Mouse (Mus musculus): ENCODE measurements at regions not wholly inside any gene's neighbourhood (a gene's known extent, or its start where the extent isn't known, plus 50 kb on each side); places are given as distances from the start of the nearest gene placed in this dataset.

DNA sequence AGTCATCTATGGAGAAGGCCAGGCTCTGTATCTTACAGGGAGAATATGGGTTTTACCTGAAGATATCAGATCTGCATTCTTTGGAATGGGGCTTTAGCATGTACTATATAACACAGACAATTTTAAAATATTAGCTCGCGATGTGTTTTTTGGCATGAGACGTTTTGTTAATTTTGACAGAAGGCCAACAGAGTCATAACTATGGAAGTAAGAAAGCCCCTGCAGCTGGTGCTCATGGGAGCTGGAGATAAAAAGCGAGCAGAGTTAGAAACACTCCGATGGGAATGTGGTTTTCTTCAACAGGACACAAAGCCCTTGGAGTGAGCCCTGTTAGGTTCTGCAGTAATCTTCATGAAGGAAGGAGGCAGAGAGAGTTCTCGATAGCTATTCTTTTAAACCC, 176.6 kb downstream of the Rps12 start:
- no peak for DNase-seq (ENCODE audit: low spot score)

DNA sequence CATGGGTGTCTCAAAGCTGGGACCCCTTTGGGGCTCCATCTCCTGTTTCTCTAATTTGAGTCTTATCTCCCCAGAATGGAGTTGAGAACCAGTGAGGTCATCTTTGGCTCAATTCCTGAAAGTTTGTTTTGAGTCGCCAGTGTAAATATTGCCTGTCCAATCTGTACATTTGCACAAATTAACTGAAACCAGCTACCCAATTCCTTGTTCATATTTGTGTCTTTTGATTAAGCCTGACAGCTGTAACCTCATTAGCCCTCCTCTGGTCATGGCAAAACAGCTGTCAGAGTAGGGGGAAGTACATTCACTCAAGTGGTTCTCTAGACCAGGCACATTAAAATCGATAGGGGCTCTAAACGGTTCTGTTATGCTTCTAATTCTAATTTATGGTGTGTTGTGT, 177.0 kb downstream of the Rps12 start:
- no peak for DNase-seq (ENCODE audit: low spot score)

DNA sequence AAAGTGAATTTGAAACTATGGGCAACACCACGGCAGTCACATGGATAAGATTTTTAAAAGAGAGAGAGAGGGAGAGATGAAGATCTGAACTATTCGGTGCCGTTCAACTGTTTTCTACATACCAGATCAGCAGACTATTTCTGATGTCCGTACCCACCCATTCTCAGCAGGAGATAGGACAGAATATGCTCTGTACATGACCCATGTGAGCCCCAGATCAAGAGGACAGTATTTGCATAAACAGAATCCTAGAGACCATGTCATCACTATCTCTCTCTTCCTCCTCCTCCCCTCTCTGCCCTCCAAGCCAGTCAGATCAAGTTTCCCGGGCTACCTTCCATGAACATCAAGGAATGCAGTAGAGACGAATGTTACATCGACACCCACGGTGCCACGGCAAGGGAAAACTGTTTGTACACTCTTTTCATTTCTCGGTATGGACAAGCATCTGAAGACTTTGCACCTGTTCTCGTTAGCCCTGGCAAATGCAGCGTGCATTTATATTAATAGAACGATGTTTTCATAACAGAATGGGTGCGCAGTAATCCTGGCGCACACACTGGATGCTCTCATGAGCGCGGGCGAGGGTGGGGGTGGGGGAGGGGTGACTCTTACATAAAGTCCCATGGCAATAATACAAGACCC, 177.7 kb downstream of the Rps12 start:
- no peak for DNase-seq (ENCODE audit: low spot score)

DNA sequence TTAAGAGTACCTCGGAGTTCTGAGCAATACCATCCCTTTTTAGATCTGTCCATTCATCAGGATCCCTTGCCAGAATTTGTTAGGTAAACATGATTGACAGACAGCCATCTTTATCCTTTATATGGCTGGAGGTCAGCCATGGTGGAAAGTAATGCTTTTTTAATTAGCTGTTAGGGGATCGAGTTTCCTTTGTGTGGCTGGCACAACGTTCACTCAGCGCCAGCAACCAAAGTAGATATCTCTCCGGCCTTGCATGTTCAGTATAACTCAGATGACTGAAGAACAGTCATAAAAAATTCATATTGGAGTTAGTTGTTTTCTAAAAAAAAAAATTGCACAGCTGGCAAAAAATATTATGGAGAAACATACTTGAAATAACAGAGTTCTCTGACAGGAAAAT, 186.4 kb downstream of the Rps12 start:
- no peak for DNase-seq (ENCODE audit: low spot score)

DNA sequence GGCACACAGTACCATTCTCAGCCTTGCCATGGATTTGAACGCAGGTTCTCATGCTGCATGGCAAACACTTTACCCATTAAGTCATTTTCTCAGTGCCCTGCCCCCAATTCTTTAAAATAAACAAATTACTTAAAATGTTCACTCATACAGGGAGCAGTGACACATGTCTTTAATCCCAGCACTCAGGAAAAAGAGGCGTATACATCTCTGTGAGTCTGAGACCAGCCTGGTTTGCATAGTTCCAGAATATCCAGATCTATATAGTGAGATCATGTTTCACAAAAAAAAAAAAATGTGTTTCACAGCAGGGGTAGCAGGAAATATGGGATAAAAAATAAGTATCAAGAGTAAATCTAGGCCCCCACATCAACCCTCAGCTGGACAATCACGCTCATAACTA, 191.5 kb downstream of the Rps12 start:
- no peak for DNase-seq (ENCODE audit: low spot score)

DNA sequence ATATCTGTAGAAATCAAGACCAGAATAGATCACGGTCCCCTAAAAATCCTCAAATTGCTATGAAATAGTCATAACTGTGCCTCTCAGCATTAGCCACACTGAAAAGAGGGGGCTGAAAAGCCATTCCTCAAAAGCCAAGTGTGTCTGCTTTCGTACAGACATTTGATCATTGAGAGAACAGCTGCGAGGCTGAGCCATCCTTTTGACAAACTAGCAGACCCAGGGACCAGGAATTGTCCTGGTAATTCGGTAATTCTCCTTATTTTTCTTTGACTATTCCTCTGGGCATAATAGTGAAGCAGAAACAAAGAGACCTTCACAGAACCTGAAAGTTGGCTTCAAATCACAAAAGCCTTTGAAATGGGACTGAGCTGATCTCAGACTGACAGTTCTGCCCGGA, 206.8 kb downstream of the Rps12 start:
- DNase-seq (ENCODE audit: low spot score) = no peak

DNA sequence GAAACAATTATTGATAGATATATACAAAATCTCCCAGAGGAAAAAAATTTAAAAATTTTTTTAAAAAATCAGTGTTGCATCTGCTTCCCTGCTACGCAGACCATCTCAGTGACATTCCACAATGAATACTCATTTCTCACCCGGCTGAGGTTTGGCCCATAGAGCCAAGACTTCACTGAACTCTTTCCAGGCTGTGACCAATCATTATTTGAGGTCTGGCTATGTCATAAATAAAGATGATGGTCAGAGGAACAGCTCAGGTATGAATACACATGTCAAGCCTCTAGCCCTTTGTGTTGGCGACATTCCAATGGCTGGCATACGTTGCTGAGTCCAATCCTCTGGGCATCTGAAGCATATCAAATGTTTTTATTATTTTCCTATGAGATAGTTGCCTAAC, 216.1 kb downstream of the Rps12 start:
- no peak for DNase-seq (ENCODE audit: low spot score)

DNA sequence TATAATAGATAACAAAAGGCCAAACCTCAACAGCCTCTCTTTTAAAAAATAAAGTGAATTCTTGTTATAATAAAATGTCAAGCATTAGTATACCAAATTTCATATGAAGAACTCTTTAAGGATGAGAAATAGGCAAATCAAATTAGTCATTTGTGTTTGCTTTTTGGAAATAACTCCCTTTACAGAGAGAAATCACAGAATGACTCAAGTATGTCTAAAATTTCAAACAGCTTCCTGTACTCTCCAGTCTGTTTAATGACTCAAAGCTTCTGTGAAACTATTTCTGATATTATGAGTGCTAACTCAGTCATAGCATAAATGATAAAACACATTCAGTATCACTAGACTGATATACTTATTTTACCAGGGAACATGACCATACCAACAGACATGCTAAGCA, 217.7 kb downstream of the Rps12 start:
- DNase-seq (ENCODE audit: low spot score) = no peak

DNA sequence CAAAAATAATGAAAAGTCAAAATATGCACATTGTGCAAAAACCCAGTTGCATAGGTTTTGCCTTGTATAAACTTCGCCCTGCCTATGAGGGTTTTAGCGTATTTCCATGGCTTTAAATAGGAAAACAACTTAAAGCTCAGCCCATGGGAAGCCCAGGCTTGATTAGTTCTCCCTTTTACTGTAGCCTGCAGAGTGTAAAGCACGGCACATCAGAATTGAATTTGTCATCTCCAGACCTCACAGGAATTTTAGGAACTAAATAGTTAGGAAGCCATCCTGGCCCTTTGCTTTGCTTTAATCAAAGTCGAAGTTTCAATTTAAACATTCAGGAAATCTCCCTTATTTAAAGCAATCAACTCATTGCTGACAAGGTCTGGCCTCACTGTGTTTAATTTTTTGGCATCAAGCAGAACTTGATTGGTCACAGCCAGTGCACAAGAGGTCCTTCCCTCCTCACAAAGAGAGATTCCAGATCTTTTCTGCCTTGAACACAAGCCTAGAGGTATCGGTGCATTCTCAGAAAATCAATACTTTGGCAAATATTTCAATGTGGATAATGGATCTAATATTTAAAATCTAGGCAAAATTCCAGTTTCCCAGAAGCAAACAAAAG, 211.8 kb upstream of the Eya4 start:
- no peak for DNase-seq (ENCODE audit: low spot score)

DNA sequence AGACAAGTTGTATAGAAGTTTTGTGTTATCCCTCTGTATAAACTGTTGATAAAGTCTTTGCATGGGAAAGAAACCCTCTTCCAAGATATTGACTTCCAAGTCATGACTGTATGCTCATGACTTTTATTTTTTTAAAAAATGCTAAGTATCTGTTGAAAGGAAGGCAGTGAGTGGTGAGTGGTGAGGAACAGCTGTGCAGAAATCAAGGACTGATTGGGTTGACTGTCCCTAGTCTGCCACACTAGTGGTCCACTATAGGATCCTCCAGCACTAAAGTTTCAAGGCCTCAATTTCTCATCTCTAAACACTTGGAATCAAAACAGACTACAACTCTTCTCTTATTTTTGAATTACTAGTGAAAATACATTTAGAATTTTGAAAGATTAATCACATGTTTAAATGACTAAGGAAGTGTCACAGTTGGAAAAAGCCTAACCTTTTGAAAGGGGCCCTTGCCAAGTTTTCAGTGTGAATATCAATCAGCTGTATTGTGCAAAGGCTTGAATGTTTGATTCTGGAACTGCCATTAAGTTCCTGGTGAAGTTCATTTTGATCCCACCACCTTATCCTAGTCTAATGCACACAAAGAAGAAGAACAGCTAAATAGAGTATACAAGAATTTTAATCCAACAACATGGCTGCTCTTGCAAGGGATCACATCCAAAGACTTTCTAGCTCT, 209.5 kb upstream of the Eya4 start:
- no peak for DNase-seq (ENCODE audit: low spot score)

DNA sequence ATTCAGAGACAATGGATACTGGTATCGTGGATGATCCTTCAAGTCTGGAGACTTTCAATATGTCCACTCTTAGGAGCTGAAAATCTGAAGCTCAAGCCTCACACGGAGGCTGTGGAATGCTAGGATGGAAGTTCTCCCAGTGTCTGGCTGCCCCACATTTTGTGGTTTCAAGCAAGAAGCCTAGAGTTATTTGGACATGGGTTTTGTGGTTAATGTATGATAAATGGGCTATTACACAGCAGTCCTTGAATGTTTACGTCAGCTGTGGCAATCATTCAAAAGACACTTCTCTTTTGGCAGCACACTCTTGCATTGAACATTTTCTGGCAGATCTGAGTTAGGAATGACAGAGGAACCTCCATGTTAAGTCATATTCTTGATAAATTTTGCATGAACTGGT, 207.2 kb upstream of the Eya4 start:
- DNase-seq (ENCODE audit: low spot score) = no peak

DNA sequence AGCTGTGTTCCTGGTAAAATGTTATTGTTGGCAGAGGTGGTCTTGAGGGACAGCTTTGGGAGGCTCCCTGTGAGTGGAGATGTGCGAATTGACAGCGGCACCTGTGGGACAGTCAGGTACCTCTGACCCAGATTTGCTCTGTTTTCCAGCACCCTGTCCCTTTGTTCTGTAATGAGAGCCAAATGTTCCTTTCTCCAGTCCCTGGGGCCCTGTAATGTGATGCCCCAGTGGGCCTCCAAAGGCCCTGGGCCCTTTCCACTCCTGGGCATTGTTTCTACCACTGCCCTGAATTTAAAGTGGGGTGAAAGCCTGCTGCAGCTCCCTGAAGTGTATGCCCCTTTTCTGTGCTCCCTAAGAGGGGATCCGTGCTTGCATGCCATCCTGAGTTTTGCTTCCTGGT, 198.6 kb upstream of the Eya4 start:
- DNase-seq (ENCODE audit: low spot score) = no peak

DNA sequence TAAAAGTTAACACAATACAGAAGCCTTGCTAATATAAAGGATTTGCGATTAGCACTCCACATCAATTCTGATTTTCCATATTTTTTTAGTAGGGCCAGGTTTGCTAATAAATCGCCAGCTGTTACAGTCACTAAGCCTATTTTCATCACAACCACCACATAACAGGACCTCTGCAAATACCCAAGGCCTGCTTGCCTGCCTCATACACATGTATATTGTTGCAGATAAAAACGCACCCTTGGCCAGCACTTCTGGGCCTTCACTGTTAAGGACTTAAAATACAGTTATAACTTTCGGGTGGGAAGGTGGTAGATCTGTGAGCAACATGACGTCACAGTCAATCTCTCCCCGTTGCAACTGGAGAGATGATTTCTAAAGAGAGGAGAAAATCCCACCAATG, 197.7 kb upstream of the Eya4 start:
- DNase-seq (ENCODE audit: low spot score) = no peak

DNA sequence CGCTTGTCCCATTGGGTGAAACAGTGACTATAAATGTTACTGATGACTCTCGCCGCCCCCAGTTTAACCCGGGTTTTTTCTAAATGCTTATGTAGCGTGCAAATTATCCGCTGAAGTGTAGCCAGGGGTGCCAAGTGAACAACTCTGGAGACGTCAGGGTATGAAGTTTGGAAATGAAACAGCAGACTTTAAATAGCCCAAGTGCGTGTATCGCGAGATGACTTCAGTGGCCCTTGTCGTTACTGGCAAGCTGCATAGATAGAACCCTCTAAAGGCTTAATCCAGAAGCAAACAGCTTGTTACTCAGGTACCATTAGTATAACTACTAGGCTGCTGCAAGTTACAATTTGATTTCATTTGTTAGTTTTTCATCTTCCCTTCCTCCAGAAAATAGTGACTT, 192.1 kb upstream of the Eya4 start:
- no peak for DNase-seq (ENCODE audit: low spot score)

DNA sequence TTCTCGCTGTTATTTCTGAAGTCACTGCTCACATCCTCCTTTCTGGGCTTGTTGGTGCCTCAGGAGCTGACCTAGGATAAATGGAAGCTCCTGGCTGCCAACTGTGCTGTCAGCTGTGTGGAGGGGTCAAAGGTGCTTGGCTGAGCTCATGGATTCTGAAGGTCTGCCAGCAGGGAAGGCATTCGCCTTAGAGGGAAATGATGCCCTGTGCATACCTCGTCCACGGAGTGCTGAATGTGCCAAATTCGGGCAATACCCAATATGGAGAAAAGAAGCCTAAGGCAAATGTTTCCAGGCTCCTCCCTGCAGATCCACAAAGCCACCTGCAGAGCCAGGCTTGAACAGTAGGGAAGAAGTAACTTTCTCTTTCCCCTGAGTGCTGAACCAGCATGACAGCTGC, 191.3 kb upstream of the Eya4 start:
- DNase-seq (ENCODE audit: low spot score) = no peak

DNA sequence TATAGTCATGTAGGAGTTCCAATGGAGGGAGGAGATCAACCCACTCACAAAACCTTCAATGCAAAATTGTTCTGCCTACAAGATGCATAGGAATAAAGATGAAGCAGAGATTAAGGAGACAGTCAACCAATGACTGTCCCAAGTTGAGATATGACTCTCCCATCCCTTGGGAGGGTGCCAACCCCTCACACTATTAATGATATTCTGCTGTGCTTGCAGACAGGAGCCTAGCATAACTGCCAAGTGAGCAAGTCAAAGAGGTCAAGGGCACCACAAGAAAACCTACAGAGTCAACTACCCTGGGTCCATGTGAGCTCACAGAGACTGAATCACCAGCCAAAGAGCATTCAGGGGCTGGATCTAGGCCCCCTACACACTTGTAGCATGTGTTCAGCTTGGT, 184.1 kb upstream of the Eya4 start:
- no peak for DNase-seq (ENCODE audit: low spot score)

DNA sequence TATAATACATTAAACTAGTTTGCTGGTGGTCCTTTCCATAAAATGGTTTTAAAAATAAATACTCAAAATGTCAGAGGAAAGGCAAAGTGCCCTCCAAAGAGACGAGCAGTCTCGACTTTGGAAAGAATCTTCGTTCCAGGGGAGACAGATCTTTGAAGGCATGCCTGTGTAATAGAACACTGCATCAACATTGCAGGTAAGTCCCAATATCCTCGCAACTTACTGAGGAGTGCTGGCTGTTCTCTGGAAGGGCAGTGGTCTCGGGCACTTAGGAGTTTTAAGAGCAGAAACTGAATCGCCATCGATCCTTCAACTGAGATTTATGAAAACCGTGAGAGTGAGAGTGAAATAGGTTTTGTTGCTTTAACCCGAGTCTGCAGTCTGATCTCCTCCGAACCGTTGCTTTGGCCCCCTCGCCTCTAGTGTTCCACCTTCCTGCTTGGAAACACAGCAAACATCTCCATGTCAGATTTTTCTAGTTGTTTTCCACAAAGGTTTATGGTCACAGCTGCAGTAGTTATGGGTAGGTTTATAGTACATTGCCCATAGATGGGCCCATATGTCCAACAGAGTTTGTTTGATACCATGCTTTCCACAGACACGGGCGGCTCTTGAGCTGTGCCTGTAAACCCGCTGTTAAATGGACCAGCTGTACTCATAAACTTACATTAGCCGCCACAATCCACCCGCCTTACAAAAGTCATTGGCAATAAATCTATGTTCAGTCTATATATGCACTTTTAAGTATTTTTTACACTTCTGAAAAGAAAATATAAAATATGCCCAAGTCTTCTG, 181.6 kb upstream of the Eya4 start:
- no peak for DNase-seq (ENCODE audit: low spot score)

DNA sequence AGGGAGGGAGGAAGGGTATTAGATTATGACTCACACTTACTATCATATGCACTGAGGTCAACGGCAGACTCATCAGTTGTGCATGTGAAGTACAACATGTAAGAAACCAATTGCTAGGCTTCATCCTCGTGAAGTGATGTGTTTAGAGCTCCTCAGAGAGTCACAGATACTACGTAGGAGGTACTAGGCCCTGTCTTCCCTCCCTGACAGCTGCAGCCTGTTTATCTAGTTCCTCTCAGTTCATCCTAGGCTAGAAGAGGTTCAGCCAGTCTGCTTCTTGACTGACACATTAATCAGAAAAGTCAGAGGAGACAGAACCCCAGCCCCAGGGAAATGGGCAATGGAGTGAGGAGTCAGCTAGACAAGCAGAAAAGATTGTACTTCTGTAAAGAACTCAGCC, 180.1 kb upstream of the Eya4 start:
- DNase-seq (ENCODE audit: low spot score) = no peak

DNA sequence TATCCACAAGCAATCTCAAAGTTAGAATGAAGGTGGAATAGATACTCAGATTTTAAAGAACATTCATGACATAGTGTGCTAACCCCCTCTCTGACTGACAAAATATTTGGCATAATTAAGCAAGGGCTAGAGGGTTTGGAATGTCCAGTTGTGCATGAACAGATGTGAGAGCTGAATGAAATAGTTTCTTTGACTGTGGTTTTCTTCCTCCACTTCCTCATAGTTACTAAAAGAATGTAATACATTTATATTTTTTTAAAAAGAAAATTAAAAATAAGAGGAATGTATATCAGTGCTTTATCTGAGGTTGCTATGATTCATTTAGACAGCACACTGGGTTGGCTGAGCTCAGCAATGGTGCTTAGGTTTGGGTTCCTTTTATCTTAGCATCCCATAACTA, 176.2 kb upstream of the Eya4 start:
- no peak for DNase-seq (ENCODE audit: low spot score)

DNA sequence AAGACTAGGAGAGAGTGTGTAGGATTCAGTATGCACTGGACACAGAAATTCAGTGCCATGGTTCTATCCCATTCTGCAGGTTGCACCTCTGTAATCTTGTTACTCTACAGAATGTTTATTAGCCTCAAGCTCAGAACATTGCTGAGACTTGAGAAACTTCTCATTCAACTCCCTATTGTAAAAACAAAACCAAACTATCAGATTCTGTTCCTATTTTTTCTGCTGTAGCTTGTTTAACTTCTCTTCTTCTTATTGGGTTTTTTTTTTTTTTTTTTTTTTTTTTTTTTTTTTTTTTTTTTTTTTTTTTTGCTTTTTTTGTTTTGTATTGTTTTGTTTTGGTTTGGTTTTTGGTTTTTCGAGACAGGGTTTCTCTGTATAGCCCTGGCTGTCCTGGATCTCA, 172.1 kb upstream of the Eya4 start:
- DNase-seq (ENCODE audit: low spot score) = no peak

DNA sequence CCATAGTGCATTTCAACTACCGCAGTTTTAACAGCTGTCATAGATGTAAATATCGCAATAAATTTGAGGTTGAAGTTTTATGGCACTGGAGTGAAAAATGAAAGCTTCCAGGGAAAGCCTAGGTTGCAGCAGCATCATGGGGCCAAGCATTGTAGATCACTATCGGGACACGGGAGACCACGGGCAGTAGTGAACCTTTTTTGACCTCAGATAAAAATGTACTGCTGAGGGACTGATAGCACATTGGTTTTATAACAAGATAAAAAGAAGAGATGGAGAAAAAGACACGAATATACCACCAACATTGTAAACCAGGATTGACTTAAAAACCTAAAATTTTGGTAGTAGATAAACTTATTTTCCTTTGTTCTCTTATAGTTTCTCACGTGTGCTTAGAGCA, 143.1 kb upstream of the Eya4 start:
- DNase-seq (ENCODE audit: low spot score) = no peak

DNA sequence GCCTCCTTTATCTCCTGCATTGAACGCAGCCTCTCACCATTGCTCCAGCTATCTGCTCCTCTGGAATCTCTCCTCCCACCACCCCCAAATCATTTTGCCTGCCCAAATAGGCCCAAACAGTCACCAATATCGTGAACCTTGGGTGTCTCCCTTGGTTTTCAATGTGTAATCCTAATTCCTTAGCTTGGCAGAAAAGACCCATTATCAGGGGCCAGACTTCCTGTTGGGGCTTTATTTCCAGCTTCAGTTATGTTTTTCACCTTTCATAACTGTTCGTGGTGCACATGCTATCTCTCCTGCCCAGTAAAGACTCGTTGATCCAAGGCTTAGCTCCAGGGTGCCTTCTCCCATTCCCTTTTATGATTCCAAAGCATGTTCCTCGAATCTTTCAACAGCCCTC, 142.4 kb upstream of the Eya4 start:
- no peak for DNase-seq (ENCODE audit: low spot score)

DNA sequence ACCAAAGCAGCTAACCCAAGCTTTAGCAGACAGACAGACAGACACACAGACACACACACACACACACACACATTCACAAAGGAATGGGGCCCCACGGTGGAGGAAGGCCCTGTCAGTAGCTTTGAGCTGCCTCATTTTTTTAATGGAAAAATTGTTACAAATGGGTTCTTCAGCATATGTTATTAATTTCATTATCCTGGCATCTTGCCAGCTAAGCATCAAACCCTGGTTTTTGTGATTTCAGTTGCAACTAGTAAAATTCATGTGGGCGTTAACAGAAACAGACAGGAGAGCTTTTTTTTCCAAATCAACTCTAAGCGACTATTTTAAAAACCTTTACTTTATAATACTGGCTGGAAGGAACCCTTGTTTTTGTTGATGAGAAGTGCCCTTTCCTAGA, 138.4 kb upstream of the Eya4 start:
- DNase-seq (ENCODE audit: low spot score) = no peak

Data from ovary, postnatal 14 days (tissue).